12 mouse cellular contexts compared by ENCODE assay signal in the genomic region with DNA sequence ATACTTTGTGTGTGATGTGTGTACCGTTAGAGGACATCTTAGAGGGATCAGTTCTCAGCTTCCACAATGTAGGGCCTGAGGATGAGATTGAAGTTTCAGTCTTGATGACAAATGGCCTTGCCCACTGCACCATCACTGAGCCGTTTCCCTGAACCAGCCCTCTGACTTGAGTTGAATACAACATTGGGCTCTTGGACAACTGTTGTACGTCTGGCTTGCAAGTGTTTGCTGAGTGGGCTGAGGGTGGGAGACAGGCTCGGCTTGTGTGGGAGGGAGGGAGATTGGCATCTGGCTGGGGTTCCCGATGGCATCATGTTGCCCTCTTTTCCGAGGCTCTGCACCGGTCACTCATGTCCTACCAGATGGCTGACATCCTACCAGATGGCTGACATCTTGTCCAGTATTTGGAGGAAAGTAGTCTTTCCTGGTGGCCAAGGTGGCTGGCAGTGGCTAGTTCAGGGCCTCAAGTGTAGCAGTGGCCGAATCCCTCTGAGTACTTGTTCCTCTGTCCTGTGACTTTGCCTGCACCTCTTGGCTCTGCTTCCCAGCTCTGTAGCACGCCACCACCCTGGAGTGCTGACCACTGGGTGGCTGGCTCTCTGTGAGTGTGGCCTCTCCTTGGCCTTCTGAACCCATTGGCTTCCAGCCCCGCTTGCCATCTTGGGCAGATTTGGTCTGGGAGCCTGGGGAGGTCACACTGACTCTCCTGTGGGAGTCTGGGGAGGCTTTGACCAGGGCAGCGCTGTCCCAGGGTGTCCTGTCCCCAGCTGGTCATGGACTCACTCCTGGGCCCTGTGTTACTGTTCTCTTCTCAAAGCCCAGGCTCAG. TPM values are rescaled to one million over a fixed set of nuclear protein-coding genes. Genes with fewer than 3 reads are reported as not detected.
DNase-seq lines count a peak whose midpoint lies in the region; ATAC-seq and TF ChIP-seq lines count a peak whose summit lies in the region.
"Had no signal": no experiment of that assay in that cellular context is flagged by ENCODE, and none has a peak within 500 bp of the region (broad histone marks: within the 10 kb centered on the region; RNA-seq: fewer than 3 reads in every experiment).

No protein-coding gene starts in this region.

- no peaks in the 10 kb centered on the region for H3K9me3 ChIP-seq in forebrain, embryonic 14.5 days (replicated peaks; ENCODE audit: control insufficient read depth, low read length)

- peaks cover 32% of the 10 kb centered on the region for H3K4me1 ChIP-seq in forebrain, embryonic 14.5 days (ENCODE audit: control insufficient read depth, insufficient read depth, low read length)
- H3K4me1 ChIP-seq in thymus, adult 2 months (replicated peaks; ENCODE audit: control insufficient read depth, insufficient read depth, low read length) = peaks cover 3% of the 10 kb centered on the region; the same call in 1 of the 2 replicates

- no peak for TF ChIP-seq CTCF in thymus, adult 2 months (IDR thresholded peaks at IDR 0.05; ENCODE audit: borderline replicate concordance, control insufficient read depth, extremely low read depth, insufficient read depth, low read length, poor library complexity)

- H3K9ac ChIP-seq in forebrain, embryonic 14.5 days (ENCODE audit: low read length) = peak overlapping the region; percentile 77; the same call in 1 of the 2 replicates
- H3K9ac ChIP-seq: liver, embryonic 14.5 days had no signal

- H3K27ac ChIP-seq in forebrain, embryonic 14.5 days (ENCODE audit: low read depth, low read length) = no peak overlapping the region
- no peak overlapping the region for H3K27ac ChIP-seq in thymus, adult 2 months (ENCODE audit: control insufficient read depth, insufficient read depth, low read length)
- H3K27ac ChIP-seq: liver, embryonic 14.5 days had no signal

- DNase-seq in retina, postnatal 1 day = peak; percentile 52
- DNase-seq in retina, embryonic 14.5 days (ENCODE audit: low spot score) = no peak
- no peak for DNase-seq in forebrain, embryonic 14.5 days (ENCODE audit: low spot score)
- peak; percentile 64 to 77 for DNase-seq in kidney, postnatal 36 days
- DNase-seq in thymus, adult 2 months = no peak
- no peak for DNase-seq in heart, adult 8-10 months (ENCODE audit: low spot score)
- DNase-seq in c-Kit-positive CD71-positive TER-119-positive erythroid progenitor cells, embryonic 14.5 days (ENCODE audit: low spot score) = no peak
- DNase-seq: thymus, postnatal 25 days had no signal

- peak overlapping the region; percentile 45; the same call in 1 of the 2 replicates for H3K4me3 ChIP-seq in forebrain, embryonic 14.5 days (ENCODE audit: low read depth, low read length)
- no peak overlapping the region for H3K4me3 ChIP-seq in thymus, adult 2 months (ENCODE audit: control insufficient read depth, insufficient read depth, low read length)

- no peak for TF ChIP-seq POLR2A in thymus, adult 2 months (IDR thresholded peaks at IDR 0.05; ENCODE audit: control insufficient read depth, extremely low read depth, insufficient read depth, low read length, poor library complexity)

- H3K36me3 ChIP-seq in forebrain, embryonic 14.5 days (ENCODE audit: control insufficient read depth, insufficient read depth, low read length) = peaks cover 3% of the 10 kb centered on the region; the same call in 1 of the 2 replicates
- H3K36me3 ChIP-seq in thymus, adult 2 months (ENCODE audit: control insufficient read depth, insufficient read depth, low read length) = no peaks in the 10 kb centered on the region

- peak overlapping the region; percentile 78 for H3K4me2 ChIP-seq in forebrain, embryonic 14.5 days (ENCODE audit: low read length)

- H3K27me3 ChIP-seq in forebrain, embryonic 14.5 days (replicated peaks; ENCODE audit: control insufficient read depth, insufficient read depth, low read length) = no peaks in the 10 kb centered on the region
- peaks cover 12% of the 10 kb centered on the region for H3K27me3 ChIP-seq in thymus, adult 2 months (ENCODE audit: control insufficient read depth, insufficient read depth, low read length)

- ATAC-seq in forebrain, embryonic 14.5 days = no peak
- ATAC-seq: activated CD4-positive, CD25-positive, alpha-beta regulatory T cell, adult 4 months had no signal

- WGBS in forebrain, embryonic 14.5 days = 70% methylated on average over 11 of the region's 11 CpGs
- 94% methylated on average over 11 of the region's 11 CpGs for WGBS in thymus, adult 2 months

RNA-seq across cellular contexts. Expression of a gene that starts 9.3 kb away (rescaled TPM):
- not detected in 2 replicates for polyA plus RNA-seq in forebrain, embryonic 14.5 days (2014; fragmentation: Nextera tagmentation; extraction: Ambion mirVana)
- polyA plus RNA-seq in thymus, adult 2 months (2012; rRNA removed) = 0.19 and 0.74 TPM in 2 replicates
- under 1 TPM in 1 of 4 experiments, not detected in 3; 0.28 TPM for total RNA-seq in heart, adult 8-10 months (2022)
- total RNA-seq: heart, postnatal 10 days; left cerebral cortex, adult 18-20 months had no signal
- polyA plus RNA-seq: activated CD4-positive, CD25-positive, alpha-beta regulatory T cell, adult 4 months; liver, embryonic 14.5 days had no signal

Comparison
In these comparisons a context has a peak if more than half of its experiments do, and no peak if none do; other contexts are left out.
1. DNase-seq: peak in retina, postnatal 1 day (single experiment) and kidney, postnatal 36 days (2 of 2); none in retina, embryonic 14.5 days (single experiment), forebrain, embryonic 14.5 days (single experiment), thymus, adult 2 months (single experiment), heart, adult 8-10 months (single experiment) and c-Kit-positive CD71-positive TER-119-positive erythroid progenitor cells, embryonic 14.5 days (single experiment).